Mouse (Mus musculus) lung, postnatal 10 days (tissue): ENCODE results near the gene Slc22a14.
"Not testable (repeated sequence)": the region's sequence is repeated elsewhere in the genome, so short reads cannot be mapped to it uniquely, and the experiment has no call there.

Experiments used
- DNase-seq: peaks from one replicate; pipeline ENCODE4 v3.0.0; 2021

The Slc22a14 gene

GRCm38 (mm10) chr9:119256161-119256560 lies 109.2 kb downstream of the Slc22a14 start:
- no peak for DNase-seq

- no peak for DNase-seq
These were observed 110.3 kb downstream of the Slc22a14 start for GRCm38 (mm10) chr9:119255096-119255495.

GRCm38 (mm10) chr9:119254187-119254586 lies 111.2 kb downstream of the Slc22a14 start:
- no peak for DNase-seq

- no peak for DNase-seq
These were observed 117.4 kb downstream of the Slc22a14 start for GRCm38 (mm10) chr9:119247996-119248395.

GRCm38 (mm10) chr9:119246826-119247225 lies 118.5 kb downstream of the Slc22a14 start:
- peak; percentile 30 for DNase-seq

GRCm38 (mm10) chr9:119243981-119244380 lies 121.4 kb downstream of the Slc22a14 start:
- no peak for DNase-seq

- no peak for DNase-seq
These were observed 124.0 kb downstream of the Slc22a14 start for GRCm38 (mm10) chr9:119241169-119241865.

GRCm38 (mm10) chr9:119240286-119240997 lies 124.9 kb downstream of the Slc22a14 start:
- DNase-seq = no peak

- DNase-seq = no peak
These were observed 126.1 kb downstream of the Slc22a14 start for GRCm38 (mm10) chr9:119239274-119239673.

- no peak for DNase-seq
These were observed 126.6 kb downstream of the Slc22a14 start for GRCm38 (mm10) chr9:119238796-119239195.

GRCm38 (mm10) chr9:119231552-119231951 lies 133.8 kb downstream of the Slc22a14 start:
- no peak for DNase-seq

GRCm38 (mm10) chr9:119230829-119231228 lies 134.5 kb downstream of the Slc22a14 start:
- no peak for DNase-seq

- no peak for DNase-seq
These were observed 145.1 kb downstream of the Slc22a14 start for GRCm38 (mm10) chr9:119220249-119220648.

GRCm38 (mm10) chr9:119219667-119220066 lies 145.7 kb downstream of the Slc22a14 start:
- DNase-seq = no peak

GRCm38 (mm10) chr9:119215341-119215740 lies 150.0 kb downstream of the Slc22a14 start:
- not testable (repeated sequence) for DNase-seq

GRCm38 (mm10) chr9:119214601-119215000 lies 150.8 kb downstream of the Slc22a14 start:
- DNase-seq = no peak

- no peak for DNase-seq
These were observed 152.4 kb downstream of the Slc22a14 start for GRCm38 (mm10) chr9:119212996-119213395.

GRCm38 (mm10) chr9:119208998-119209397 lies 156.4 kb downstream of the Slc22a14 start, which contains the start of gene Slc22a13:
TSS of gene Slc22a13 (minus strand) at chr9:119209098.
- no peak for DNase-seq

GRCm38 (mm10) chr9:119207113-119207512 lies 158.2 kb downstream of the Slc22a14 start:
- no peak for DNase-seq

GRCm38 (mm10) chr9:119206666-119207065 lies 158.7 kb downstream of the Slc22a14 start:
- DNase-seq = no peak

- no peak for DNase-seq
These were observed 159.6 kb downstream of the Slc22a14 start for GRCm38 (mm10) chr9:119205756-119206155.

GRCm38 (mm10) chr9:119203617-119204016 lies 161.7 kb downstream of the Slc22a14 start:
- no peak for DNase-seq

GRCm38 (mm10) chr9:119201653-119202052 lies 163.7 kb downstream of the Slc22a14 start:
- DNase-seq = no peak

- DNase-seq = no peak
These were observed 166.0 kb downstream of the Slc22a14 start for GRCm38 (mm10) chr9:119199151-119199861.
